Mouse (Mus musculus) thymus, adult 2 months (tissue): Measurements from ENCODE around the gene Prss30. TPM values are rescaled to one million over a fixed set of nuclear protein-coding genes. Genes with fewer than 3 reads are reported as not detected.
A peak's percentile ranks its signal among the peaks of the same experiment; 100 is the strongest.
"Not testable (repeated sequence)": the region's sequence is repeated elsewhere in the genome, so short reads cannot be mapped to it uniquely, and the experiment has no call there.

Source experiments
- DNase-seq: peaks from one replicate; pipeline ENCODE4 v3.0.0; 2021
- H3K27ac ChIP-seq: fragments of 200-500 bp; 2 replicates; pipeline ENCODE4 v1.5.1; 2012; ENCODE audit warnings: low read length, control low read depth; ENCODE audit not compliant: control insufficient read depth, insufficient read depth
- H3K27me3 ChIP-seq: fragments of 200-500 bp; 2 replicates; pipeline ENCODE4 v1.6.1; 2012; ENCODE audit warnings: mild to moderate bottlenecking, low read length, moderate library complexity, mixed read lengths; ENCODE audit not compliant: control insufficient read depth, insufficient read depth
- H3K36me3 ChIP-seq: fragments of 200-500 bp; 2 replicates; pipeline ENCODE4 v1.6.1; 2012; ENCODE audit warnings: mild to moderate bottlenecking, low read length, moderate library complexity; ENCODE audit not compliant: control insufficient read depth, insufficient read depth
- H3K4me1 ChIP-seq: fragments of 200-500 bp; replicated peaks from 2 replicates; pipeline ENCODE4 v1.6.1; 2012; ENCODE audit warnings: low read length; ENCODE audit not compliant: control insufficient read depth, insufficient read depth
- H3K4me3 ChIP-seq: fragments of 200-500 bp; 2 replicates; pipeline ENCODE4 v1.5.1; 2012; ENCODE audit warnings: mild to moderate bottlenecking, low read length, control low read depth, moderate library complexity; ENCODE audit not compliant: control insufficient read depth, insufficient read depth
- CTCF ChIP-seq: fragments of 200-500 bp; IDR thresholded peaks from 2 replicates; pipeline ENCODE4 v1.5.1; 2012; ENCODE audit warnings: mild to moderate bottlenecking, control low read depth, low read length, moderate library complexity, borderline replicate concordance; ENCODE audit not compliant: control insufficient read depth, poor library complexity, insufficient read depth; ENCODE audit errors: extremely low read depth
- POLR2A ChIP-seq: fragments of 200-500 bp; IDR thresholded peaks from 2 replicates; pipeline ENCODE4 v1.6.1; 2012; ENCODE audit warnings: mild to moderate bottlenecking, low read length, control low read depth, moderate library complexity; ENCODE audit not compliant: control insufficient read depth, poor library complexity, insufficient read depth; ENCODE audit errors: extremely low read depth
- WGBS: fragments of 180-500 bp; shearing (Covaris S2); methylation state at CpG from one replicate; pipeline ENCODE4 v1.1.7; 2018; 5-methylcytosine and 5-hydroxymethylcytosine counted together
- polyA plus RNA-seq: library from polyadenylated mRNA; depleted of rRNA; stranded (reverse); fragments of >200 nt; gene quantifications from 2 replicates; pipeline ENCODE4 v1.2.3, GENCODE M21; 2012

Gene Prss30
- polyA plus RNA-seq, 1 experiment, result 2.5 TPM

- 50% methylated on average over 3 of the region's 3 CpGs for WGBS
- H3K4me1 ChIP-seq, result no peaks in the 10 kb centered on the region
- H3K27ac ChIP-seq, result no peak overlapping the region
- H3K4me3 ChIP-seq, result no peak overlapping the region
- H3K36me3 ChIP-seq, result no peaks in the 10 kb centered on the region
- TF ChIP-seq POLR2A (no peak), CTCF (peak; percentile 46; the same call in 1 of the 2 replicates)
- no peaks in the 10 kb centered on the region for H3K27me3 ChIP-seq
- DNase-seq, result peak; percentile 72
These were observed 20.2 kb downstream of the Prss30 start for GRCm38 (mm10) chr17:23960084-23960738.

GRCm38 (mm10) chr17:23955174-23955573 lies 25.2 kb downstream of the Prss30 start, which contains the start of gene Sbpl:
Gene Sbpl, minus strand, starts transcription at chr17:23955274.
- Histone ChIP-seq H3K27ac (no peak within 1 kb of the TSS), H3K4me1 (no peaks in the 10 kb centered on the region), H3K4me3 (no peak within 1 kb of the TSS), H3K36me3 (no peaks in the 10 kb centered on the region), H3K27me3 (no peaks in the 10 kb centered on the region)
- DNase-seq, result no peak
- 95% methylated on average over 5 of the region's 5 CpGs for WGBS
- TF ChIP-seq POLR2A (no peak), CTCF (no peak)

GRCm38 (mm10) chr17:23950828-23951227 lies 29.5 kb downstream of the Prss30 start:
- H3K27me3 ChIP-seq, H3K4me1 ChIP-seq, H3K4me3 ChIP-seq, H3K27ac ChIP-seq, DNase-seq, H3K36me3 ChIP-seq: not testable (repeated sequence)
- WGBS, result 88% methylated on average over 4 of the region's 4 CpGs

- Histone ChIP-seq H3K36me3 (no peaks in the 10 kb centered on the region), H3K4me1 (no peaks in the 10 kb centered on the region), H3K4me3 (no peak overlapping the region), H3K27ac (no peak overlapping the region), H3K27me3 (no peaks in the 10 kb centered on the region)
- no peak for TF ChIP-seq CTCF
- no peak for TF ChIP-seq POLR2A
- DNase-seq, result no peak
- 94% methylated on average over 2 of the region's 2 CpGs for WGBS
These were observed 31.3 kb downstream of the Prss30 start for GRCm38 (mm10) chr17:23949068-23949467.

GRCm38 (mm10) chr17:23947486-23947885 lies 32.9 kb downstream of the Prss30 start:
- H3K27ac ChIP-seq, DNase-seq, H3K4me3 ChIP-seq, H3K36me3 ChIP-seq, H3K4me1 ChIP-seq, H3K27me3 ChIP-seq: not testable (repeated sequence)
- WGBS, result 89% methylated on average over 4 of the region's 4 CpGs

- H3K27ac ChIP-seq, result no peak within 1 kb of the TSS
- H3K27me3 ChIP-seq, result no peaks in the 10 kb centered on the region
- H3K4me3 ChIP-seq, result no peak within 1 kb of the TSS
- H3K36me3 ChIP-seq, result no peaks in the 10 kb centered on the region
- H3K4me1 ChIP-seq, result no peaks in the 10 kb centered on the region
- TF ChIP-seq POLR2A (no peak), CTCF (no peak)
- DNase-seq, result no peak
These were observed 39.0 kb downstream of the Prss30 start, which contains the start of gene Sbp for GRCm38 (mm10) chr17:23941372-23941771. Gene Sbp, plus strand, starts transcription at chr17:23941672.

GRCm38 (mm10) chr17:23931157-23931556 lies 49.2 kb downstream of the Prss30 start:
- no peaks in the 10 kb centered on the region for H3K27me3 ChIP-seq
- no peak for DNase-seq
- WGBS, result 64% methylated on average over 5 of the region's 5 CpGs
- H3K36me3 ChIP-seq, result no peaks in the 10 kb centered on the region
- no peaks in the 10 kb centered on the region for H3K4me1 ChIP-seq
- no peak overlapping the region for H3K27ac ChIP-seq
- no peak overlapping the region for H3K4me3 ChIP-seq
- no peak for TF ChIP-seq POLR2A
- TF ChIP-seq CTCF, result no peak
